Mouse (Mus musculus) cerebellum, postnatal 4 days (tissue): ENCODE results near the gene Il34.
A peak's percentile ranks its signal among the peaks of the same experiment; 100 is the strongest.

Experiments used
- DNase-seq, 2 experiments: peaks; one replicate each; pipeline ENCODE4 v3.0.0; 2022; ENCODE audit warnings: low spot score in 2 of 2, mixed read lengths in 1 of 2

The Il34 gene

GRCm38 (mm10) chr8:110805669-110806068 is at the start of gene Il34:
Gene Il34 (minus strand): TSS chr8:110805924.
- DNase-seq, result no peak

- DNase-seq, result no peak
Observed at GRCm38 (mm10) chr8:110851186-110851585, 45.5 kb upstream of the Il34 start.

GRCm38 (mm10) chr8:110847645-110848495 is 42.1 kb upstream of the Il34 start:
- DNase-seq, result no peak

DNA sequence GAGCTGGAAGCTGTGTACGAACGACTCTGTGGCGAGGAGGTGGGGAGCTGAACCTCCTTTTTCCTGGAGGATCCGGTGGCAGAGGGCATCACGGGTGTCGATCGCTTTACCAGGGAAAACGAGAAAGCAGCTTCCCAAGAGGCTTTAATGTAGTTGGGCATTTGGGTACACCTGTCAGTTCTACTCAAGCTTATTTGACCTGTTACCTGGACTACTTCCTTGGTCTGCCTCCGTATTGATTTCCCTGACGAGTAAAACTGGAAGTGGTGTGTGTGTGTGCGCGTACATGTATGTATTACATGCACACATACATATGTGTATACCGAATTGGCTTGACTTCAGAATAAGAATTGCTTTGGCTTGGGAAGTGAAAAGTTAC is 41.4 kb upstream of the Il34 start:
- DNase-seq, result no peak

DNA sequence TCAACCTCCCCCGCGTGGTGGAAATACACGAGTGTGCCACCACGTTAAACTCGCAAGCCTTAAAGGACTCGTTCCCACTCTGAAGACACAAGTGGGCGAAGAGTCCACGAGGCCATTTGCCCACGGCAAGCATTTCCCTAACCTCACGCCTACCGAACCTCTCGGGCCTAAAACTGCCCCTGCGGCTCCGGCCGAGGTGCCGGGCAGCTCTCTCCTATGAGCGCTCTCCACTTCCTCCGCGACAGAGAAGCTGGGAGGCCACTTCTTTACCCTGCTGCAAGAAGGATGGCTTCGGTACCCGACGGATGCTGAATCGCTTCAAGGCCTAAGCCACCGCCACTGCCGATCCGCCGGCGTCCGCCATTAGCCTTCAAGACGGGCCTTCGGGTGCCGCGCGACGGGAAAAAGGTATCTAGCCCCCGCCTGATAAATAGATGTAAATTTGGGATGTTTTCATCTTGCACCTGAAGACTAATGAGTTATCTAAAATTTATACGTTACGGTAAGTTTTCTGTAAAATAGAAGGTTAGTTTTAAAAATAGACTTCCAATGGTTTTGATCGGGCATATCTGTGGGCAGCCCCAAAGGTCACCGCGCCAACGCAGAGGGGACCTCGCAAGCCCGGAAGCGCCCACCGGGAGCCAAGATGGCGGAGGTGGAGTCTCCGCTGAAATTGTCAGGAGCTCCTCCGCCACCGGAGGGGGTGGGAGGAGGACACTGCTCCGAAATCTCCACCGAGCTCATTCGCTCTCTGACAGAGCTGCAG is 40.9 kb upstream of the Il34 start, which contains the start of the genes Cog4 and Sf3b3:
Gene Cog4 (plus strand): TSS at position 196 of the 766 bp plus-strand sequence.
Gene Sf3b3 (minus strand): TSS at position 383 of the 766 bp plus-strand sequence.
- peak; percentile 71 to 79 for DNase-seq

DNA sequence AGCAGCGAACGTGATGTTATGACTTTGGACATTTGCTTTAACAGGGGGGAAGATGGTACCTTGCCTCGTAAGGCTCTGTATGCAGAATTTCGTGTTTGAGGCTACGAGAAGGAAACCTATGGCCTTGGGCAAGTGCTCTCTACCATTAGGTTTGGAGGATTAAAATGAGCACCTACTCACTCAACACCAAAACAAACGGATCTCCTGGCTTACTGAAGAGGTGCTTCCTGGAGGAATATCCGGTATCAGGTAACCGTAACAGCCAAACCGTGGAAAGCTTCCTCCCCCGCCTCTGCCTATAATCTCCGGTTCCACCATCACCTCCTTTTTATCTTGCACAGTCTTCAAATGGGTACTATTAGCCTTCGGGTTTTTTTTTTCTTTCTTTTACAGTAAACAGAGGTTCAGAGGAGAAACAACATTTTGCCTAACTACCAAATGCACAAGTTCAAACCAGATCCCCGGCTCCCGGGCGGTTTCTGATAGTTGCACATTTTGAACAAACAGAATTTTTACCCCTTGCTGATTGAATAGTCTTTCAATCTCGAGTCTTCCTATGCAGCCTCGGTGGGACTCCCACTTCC is 40.2 kb upstream of the Il34 start:
- no peak for DNase-seq

DNA sequence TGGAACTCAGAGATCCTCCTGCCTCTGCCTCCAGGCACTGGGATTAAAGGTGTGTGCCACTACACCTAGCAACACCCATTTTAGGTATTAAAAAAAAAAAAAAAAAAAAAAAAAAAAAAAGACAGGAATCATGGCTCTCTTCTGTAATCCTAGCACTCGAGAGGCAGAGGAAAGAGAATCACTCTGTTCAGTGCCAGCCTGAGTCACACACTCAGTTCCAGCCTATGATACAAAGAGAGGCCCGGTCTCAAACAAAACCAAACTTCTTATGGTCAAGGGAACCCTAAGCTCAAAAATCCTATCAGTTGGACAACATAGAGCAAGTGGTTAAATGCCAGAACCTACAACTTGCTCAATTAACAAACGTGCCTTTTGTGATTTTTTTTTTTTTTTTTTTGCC is 39.2 kb upstream of the Il34 start:
- DNase-seq, result no peak

DNA sequence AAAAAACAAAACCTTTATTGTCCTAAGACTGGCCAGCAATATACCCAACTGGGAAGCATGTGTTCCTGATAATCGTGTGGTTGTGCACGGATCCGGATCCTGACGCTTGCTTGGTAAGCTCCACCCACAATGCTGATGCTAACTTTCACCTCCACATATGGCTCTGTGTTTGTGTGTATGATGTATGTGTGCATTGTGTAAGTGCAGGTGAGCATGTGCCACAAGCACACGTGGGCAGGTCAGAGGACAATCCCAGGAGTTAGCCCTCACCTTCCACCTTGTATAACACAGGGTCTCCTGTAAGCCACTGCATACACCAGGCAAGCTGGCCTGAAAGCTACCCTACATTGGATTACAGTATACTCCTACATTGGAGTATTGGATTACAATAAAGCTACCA is 37.5 kb upstream of the Il34 start:
- no peak for DNase-seq

DNA sequence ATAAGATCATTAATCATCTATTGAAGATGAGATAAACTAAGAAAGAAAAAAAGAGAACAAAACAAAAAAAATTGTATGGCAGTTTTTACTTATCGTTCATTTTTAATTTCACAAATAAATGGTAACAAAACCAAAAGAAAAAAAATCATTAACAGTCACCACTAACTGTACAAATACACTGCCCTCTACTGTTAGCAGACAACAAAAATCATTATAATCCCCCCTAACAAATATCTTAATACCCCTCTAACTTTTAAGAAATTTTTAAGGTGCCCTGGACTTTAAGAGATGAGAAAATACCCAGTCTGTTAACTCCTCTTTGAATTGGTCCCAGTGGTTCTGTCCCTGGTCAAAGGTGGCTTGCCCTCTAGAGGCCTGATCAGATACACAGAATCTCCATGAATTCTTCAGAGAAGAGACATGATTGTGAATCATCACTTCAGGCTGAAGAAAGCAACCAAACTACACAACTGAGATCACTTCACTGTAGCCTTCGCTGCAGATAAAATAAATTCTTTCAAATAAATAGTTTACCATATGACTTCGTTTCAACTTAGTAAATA is 36.4 kb upstream of the Il34 start:
- no peak for DNase-seq

- DNase-seq, result no peak
Observed at GRCm38 (mm10) chr8:110831956-110832355, 26.2 kb upstream of the Il34 start.

- no peak for DNase-seq
Observed at GRCm38 (mm10) chr8:110828511-110828910, 22.8 kb upstream of the Il34 start.

GRCm38 (mm10) chr8:110824861-110825260 is 19.1 kb upstream of the Il34 start:
- DNase-seq, result no peak

- DNase-seq, result no peak
Observed at GRCm38 (mm10) chr8:110821960-110822359, 16.2 kb upstream of the Il34 start.

DNA sequence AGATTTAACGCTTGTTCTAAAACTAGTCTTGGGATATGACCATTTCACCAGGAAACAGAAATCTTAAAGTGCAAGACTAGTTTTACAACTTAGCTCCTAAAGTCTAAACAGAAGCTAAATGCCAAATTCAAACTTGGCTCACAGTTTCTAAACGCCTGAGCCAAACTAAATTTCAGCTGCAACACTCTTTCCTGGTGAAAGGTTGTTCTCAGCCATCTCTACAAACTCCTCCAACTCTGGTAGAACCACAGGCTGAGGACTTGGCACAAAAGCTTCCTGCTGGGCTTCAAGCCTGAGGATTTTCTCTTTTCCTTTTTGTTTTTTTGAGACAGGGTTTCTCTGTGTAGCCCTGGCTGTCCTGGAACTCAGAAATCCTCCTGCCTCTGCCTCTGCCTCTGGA is 14.5 kb upstream of the Il34 start:
- DNase-seq, result no peak

GRCm38 (mm10) chr8:110818593-110818992 is 12.9 kb upstream of the Il34 start:
- no peak for DNase-seq

GRCm38 (mm10) chr8:110816990-110817389 is 11.3 kb upstream of the Il34 start:
- DNase-seq, result no peak

DNA sequence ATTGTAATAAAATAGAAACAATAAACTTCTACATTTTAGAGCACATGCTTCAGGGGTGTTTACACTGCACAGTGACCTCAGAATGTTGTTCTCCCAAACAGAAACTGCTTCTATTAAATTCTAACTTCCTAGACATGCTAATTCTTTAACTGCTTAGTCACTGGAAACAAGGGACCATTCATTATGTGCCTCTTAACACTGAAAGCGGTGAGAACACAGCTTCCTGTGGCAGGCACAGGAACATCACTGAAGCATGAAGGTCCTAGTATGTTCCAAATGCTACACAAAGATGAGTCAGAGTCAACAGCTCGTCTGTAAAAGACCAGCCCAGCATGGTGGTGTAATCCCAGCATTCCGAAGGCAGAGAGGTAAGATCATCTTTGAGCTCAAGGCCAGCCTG is 9.6 kb upstream of the Il34 start:
- no peak for DNase-seq

DNA sequence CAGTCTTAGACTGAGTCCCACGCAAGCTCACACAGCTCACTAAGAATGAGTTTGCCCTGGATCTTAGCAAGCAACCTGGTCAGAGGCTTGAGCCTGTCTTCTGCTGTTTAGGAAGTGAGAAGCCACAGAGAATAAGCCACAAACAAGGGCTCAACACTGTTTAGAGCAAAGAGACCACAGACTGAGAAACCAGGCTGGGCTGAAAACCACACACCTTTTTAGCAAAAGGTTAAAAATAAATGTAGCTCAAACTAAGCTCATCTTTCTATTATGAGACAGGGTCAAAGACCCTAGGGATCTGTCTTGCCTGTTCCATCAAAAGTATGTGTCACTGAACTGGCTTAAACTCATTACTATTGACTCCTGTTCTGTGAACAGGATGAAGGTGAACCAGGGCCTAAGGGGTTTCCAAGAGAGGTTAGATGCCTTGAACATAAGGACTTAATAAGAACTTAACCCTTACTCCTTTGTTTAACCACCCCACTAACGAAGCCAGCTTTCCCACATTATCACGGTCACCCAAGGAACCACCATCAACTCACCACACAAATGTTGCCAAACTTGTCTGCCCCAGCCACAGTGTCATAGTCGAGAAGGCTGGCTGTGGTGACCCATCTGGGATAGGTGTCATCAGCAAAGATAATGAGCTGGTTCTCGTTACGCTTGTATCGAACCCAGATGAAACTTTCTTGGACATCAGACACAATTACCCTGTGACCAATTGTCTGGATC is 7.5 kb upstream of the Il34 start:
- no peak for DNase-seq

GRCm38 (mm10) chr8:110812349-110813080 is 6.8 kb upstream of the Il34 start:
- no peak for DNase-seq

DNA sequence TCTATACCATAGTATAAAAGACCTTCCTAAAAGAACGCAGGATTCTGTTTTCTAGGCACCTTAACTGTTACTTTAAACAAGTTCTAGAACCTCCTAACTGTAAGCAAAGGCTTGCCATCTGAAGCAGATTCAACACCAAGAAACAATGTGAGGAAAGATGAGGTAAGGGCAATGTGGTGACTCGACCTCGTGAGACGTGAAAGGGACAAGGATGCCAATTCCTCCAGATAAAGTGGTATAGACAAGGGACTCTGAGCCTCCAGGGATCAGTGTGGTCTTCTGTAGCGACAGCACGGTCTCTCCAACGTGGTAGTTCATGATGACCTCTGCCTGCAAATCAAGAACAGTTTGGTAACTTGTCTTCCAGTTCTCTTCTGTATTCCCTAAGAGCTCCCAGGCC is 6.1 kb upstream of the Il34 start:
- no peak for DNase-seq

- no peak for DNase-seq
Observed at GRCm38 (mm10) chr8:110811116-110811515, 5.4 kb upstream of the Il34 start.
